Mouse (Mus musculus): ENCODE results near the gene Smarcd2. TPM values are rescaled to one million over a fixed set of nuclear protein-coding genes. Genes with fewer than 3 reads are reported as not detected.

Smarcd2 gene
- total and polyA plus RNA-seq, 2 experiments from 2014 or later = 9.5 to 16.9 TPM

DNA sequence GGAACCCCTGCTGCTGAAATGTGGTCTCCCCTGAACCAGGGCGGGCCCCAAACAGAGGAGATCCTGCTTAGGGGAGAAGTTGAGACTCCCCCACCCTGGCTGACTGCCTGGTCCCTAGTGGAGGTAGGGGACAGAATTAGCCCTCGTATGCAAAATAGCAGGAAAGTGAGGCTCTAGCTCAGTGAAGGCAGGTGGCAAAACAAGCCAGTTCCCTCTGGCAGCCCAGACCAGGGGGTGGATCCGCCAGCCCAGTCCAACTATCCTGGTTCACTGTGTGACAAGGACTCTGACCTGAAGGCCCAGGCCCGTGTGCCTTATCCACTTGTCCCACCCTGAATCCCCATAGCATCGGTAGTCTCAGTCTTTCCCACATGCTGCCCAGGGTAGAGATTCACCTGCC, 37.4 kb upstream of the Smarcd2 start:
- Histone ChIP-seq H3K9me3 (ENCODE audit: low read length) (no peaks in the 10 kb centered on the region), H3K27ac (ENCODE audit: low read depth, low read length) (no peak overlapping the region), H3K4me3 (ENCODE audit: low read depth, low read length) (no peak overlapping the region), H3K4me1 (ENCODE audit: insufficient read depth) (no peaks in the 10 kb centered on the region), H3K4me2 (ENCODE audit: low read depth) (no peak overlapping the region), H3K27me3 (ENCODE audit: insufficient read depth, low read length) (no peaks in the 10 kb centered on the region), H3K36me3 (ENCODE audit: insufficient read depth) (no peaks in the 10 kb centered on the region), H3K9ac (no peak overlapping the region)
- ATAC-seq = no peak
- WGBS = 72% methylated on average over 5 of the region's 5 CpGs
- TF ChIP-seq CTCF (IDR thresholded peaks at IDR 0.05; ENCODE audit: low read depth) = no peak
- DNase-seq = no peak

DNA sequence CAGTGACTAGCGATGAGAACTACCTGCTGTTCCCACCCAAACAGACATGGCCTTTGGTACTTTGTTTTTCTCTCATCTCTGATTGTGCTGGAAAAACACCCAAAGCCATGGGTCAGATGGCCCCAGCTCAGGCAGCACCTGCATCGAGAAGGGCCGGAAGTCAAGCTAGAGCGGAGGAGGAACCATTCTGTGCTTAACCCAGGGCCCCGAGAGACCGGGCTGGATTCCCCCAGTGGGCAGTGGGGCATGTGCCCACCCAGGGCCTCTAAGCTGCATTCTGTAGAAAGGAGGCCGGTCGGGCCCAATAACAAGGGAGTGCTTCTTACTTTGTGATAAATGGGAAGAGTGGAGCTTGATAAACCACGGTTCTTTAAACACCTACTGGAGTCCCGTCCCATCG, 35.4 kb upstream of the Smarcd2 start:
- Histone ChIP-seq H3K4me1 (ENCODE audit: insufficient read depth) (no peaks in the 10 kb centered on the region), H3K9me3 (ENCODE audit: low read length) (no peaks in the 10 kb centered on the region), H3K36me3 (ENCODE audit: insufficient read depth) (no peaks in the 10 kb centered on the region), H3K4me3 (ENCODE audit: low read depth, low read length) (no peak overlapping the region), H3K27ac (ENCODE audit: low read depth, low read length) (no peak overlapping the region), H3K27me3 (ENCODE audit: insufficient read depth, low read length) (no peaks in the 10 kb centered on the region), H3K4me2 (ENCODE audit: low read depth) (no peak overlapping the region), H3K9ac (no peak overlapping the region)
- 83% methylated on average over 11 of the region's 11 CpGs for WGBS
- DNase-seq = no peak
- ATAC-seq = no peak
- TF ChIP-seq CTCF (IDR thresholded peaks at IDR 0.05; ENCODE audit: low read depth) = no peak

DNA sequence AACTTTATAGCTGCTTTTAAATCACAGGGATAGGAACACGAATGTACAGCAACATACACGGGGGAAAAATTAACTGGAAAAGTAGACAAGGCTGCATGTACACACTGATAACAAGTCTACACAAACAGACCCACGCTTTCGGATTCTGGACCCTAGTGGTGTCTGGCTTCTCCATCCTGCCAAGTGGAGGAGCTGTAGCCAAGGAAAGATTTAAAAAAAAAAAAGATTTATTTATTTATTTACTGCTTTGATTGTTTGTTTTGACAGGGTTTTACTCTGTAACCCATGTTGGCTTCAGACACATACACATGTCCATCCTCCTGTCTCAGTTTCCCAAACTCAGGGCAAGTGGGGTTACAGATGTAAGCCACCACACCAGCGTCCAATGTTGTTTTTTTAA, 34.7 kb upstream of the Smarcd2 start:
- H3K9ac ChIP-seq = no peak overlapping the region
- ATAC-seq (no peak), DNase-seq (no peak)
- no peak overlapping the region for H3K4me3 ChIP-seq (ENCODE audit: low read depth, low read length)
- WGBS = 55% methylated on average over 5 of the region's 5 CpGs
- no peak for TF ChIP-seq CTCF (IDR thresholded peaks at IDR 0.05; ENCODE audit: low read depth)
- no peaks in the 10 kb centered on the region for H3K27me3 ChIP-seq (ENCODE audit: insufficient read depth, low read length)
- H3K4me2 ChIP-seq (ENCODE audit: low read depth) = no peak overlapping the region
- H3K9me3 ChIP-seq (ENCODE audit: low read length) = no peaks in the 10 kb centered on the region
- no peak overlapping the region for H3K27ac ChIP-seq (ENCODE audit: low read depth, low read length)
- no peaks in the 10 kb centered on the region for H3K4me1 ChIP-seq (ENCODE audit: insufficient read depth)
- no peaks in the 10 kb centered on the region for H3K36me3 ChIP-seq (ENCODE audit: insufficient read depth)

DNA sequence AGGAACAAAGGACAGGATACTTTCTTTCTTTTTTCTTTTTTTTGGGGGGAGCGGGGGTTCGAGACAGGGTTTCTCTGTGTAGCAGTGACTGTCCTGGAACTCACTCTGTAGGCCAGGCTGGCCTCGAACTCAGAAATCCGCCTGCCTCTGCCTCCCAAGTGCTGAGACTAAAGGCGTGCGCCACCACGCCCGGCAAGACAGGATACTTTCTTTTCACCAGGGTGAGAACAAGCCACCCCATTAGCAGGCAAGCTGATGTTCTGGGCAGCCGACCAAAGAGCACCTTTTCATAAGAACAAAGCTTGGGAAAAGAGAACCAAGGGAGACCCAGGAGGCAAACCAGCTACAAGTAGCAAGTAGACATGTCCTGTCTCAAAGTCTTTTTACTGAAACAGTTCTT, 34.0 kb upstream of the Smarcd2 start:
- no peak overlapping the region for H3K27ac ChIP-seq (ENCODE audit: low read depth, low read length)
- no peak overlapping the region for H3K4me2 ChIP-seq (ENCODE audit: low read depth)
- DNase-seq (no peak), ATAC-seq (no peak)
- H3K9me3 ChIP-seq (ENCODE audit: low read length) = no peaks in the 10 kb centered on the region
- no peak overlapping the region for H3K9ac ChIP-seq
- no peak for TF ChIP-seq CTCF (IDR thresholded peaks at IDR 0.05; ENCODE audit: low read depth)
- WGBS = 71% methylated on average over 9 of the region's 9 CpGs
- no peaks in the 10 kb centered on the region for H3K27me3 ChIP-seq (ENCODE audit: insufficient read depth, low read length)
- H3K36me3 ChIP-seq (ENCODE audit: insufficient read depth) = no peaks in the 10 kb centered on the region
- no peaks in the 10 kb centered on the region for H3K4me1 ChIP-seq (ENCODE audit: insufficient read depth)
- H3K4me3 ChIP-seq (ENCODE audit: low read depth, low read length) = no peak overlapping the region

DNA sequence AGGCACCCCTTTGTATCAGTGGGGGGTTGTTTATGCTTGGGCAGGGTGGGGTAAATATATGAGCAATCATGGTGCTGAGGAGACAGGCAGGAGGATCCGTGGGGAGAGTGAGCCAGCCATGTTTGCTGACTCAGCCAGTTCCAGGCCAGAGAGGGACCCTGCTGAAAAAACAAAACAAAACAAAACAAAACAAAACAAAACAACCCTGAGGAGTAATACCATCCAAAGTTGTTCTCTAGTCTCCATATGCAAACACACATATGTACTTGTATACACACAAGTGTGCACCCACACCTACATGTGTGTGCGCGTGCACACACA, 33.3 kb upstream of the Smarcd2 start:
- no peak for DNase-seq
- no peak for TF ChIP-seq CTCF (IDR thresholded peaks at IDR 0.05; ENCODE audit: low read depth)
- no peaks in the 10 kb centered on the region for H3K36me3 ChIP-seq (ENCODE audit: insufficient read depth)
- no peaks in the 10 kb centered on the region for H3K9me3 ChIP-seq (ENCODE audit: low read length)
- WGBS = 89% methylated on average over 3 of the region's 3 CpGs
- no peaks in the 10 kb centered on the region for H3K27me3 ChIP-seq (ENCODE audit: insufficient read depth, low read length)
- no peak overlapping the region for H3K27ac ChIP-seq (ENCODE audit: low read depth, low read length)
- H3K4me3 ChIP-seq (ENCODE audit: low read depth, low read length) = no peak overlapping the region
- ATAC-seq = no peak
- H3K9ac ChIP-seq = no peak overlapping the region
- no peaks in the 10 kb centered on the region for H3K4me1 ChIP-seq (ENCODE audit: insufficient read depth)
- H3K4me2 ChIP-seq (ENCODE audit: low read depth) = no peak overlapping the region

DNA sequence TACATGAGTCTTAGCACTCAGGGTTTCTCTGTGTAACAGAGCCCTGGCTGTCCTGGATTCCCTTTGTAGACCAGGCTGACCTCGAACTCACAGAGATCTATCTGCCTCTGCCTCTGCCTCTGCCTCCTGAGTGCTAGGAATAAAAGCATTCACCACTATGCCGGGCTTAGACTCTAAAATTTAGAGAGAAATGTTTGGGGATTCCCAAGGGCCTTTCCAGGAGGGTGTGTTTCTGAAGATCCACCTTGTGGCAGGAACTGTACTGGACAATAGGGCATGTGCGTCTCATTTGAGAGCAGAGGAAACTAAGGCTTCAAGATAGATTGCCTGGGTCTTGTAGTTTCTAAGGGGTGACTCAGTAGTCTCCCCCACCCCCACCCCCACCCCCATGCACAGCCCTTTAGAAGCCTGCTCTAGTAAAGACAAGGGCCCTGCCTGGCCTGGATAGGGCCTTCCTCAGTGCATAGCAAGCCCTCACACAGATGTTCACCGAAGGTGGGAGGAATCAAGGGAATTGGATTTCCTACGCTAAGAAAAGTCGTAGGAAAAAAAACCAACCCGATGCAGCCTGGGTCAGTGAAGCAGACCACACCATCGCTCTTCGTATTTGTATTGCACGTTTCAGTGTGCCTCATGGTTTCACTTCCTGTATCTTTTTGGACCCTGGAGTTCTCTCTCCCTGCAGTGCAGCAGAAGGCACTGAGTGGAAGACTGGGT, 32.7 kb upstream of the Smarcd2 start:
- Histone ChIP-seq H3K9me3 (ENCODE audit: low read length) (no peaks in the 10 kb centered on the region), H3K9ac (no peak overlapping the region), H3K36me3 (ENCODE audit: insufficient read depth) (no peaks in the 10 kb centered on the region), H3K27ac (ENCODE audit: low read depth, low read length) (no peak overlapping the region), H3K4me2 (ENCODE audit: low read depth) (no peak overlapping the region), H3K27me3 (ENCODE audit: insufficient read depth, low read length) (no peaks in the 10 kb centered on the region), H3K4me1 (ENCODE audit: insufficient read depth) (no peaks in the 10 kb centered on the region), H3K4me3 (ENCODE audit: low read depth, low read length) (no peak overlapping the region)
- no peak for TF ChIP-seq CTCF (IDR thresholded peaks at IDR 0.05; ENCODE audit: low read depth)
- WGBS = 83% methylated on average over 10 of the region's 10 CpGs
- ATAC-seq (no peak), DNase-seq (no peak)

DNA sequence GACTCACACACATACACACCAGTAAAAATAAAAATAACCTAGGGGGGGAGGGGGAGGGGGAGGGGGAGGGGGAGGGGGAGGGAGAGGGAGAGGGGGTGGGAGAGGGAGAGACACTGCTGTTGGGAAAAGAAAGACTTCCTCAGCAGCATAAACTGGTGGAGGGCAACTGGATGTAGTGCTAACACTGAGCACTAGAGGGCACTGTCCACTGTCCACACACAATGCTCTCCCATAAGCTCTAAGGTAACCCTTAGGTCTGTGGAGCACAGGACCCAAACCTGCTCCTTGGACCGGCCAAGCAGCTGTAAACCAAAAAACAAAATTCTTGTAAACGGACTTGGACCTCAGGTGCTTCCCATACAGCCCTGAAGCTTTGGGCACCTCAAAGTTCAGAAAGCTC, 29.9 kb upstream of the Smarcd2 start:
- no peak for ATAC-seq

More for the DNA sequence above, 29.9 kb upstream of the Smarcd2 start:
- peak; percentile 76 for TF ChIP-seq CTCF (IDR thresholded peaks at IDR 0.05; ENCODE audit: low read depth)
- Histone ChIP-seq H3K27me3 (ENCODE audit: insufficient read depth, low read length) (no peaks in the 10 kb centered on the region), H3K4me3 (ENCODE audit: low read depth, low read length) (no peak overlapping the region), H3K9me3 (ENCODE audit: low read length) (no peaks in the 10 kb centered on the region), H3K27ac (ENCODE audit: low read depth, low read length) (no peak overlapping the region), H3K36me3 (ENCODE audit: insufficient read depth) (no peaks in the 10 kb centered on the region), H3K4me1 (ENCODE audit: insufficient read depth) (no peaks in the 10 kb centered on the region), H3K9ac (no peak overlapping the region), H3K4me2 (ENCODE audit: low read depth) (no peak overlapping the region)
- 22% methylated on average over 2 of the region's 2 CpGs for WGBS
- DNase-seq = peak; percentile 57
